Mouse (Mus musculus) frontal cortex, adult 2 months (tissue): Measurements from ENCODE around the gene Stap1. TPM values are rescaled to one million over a fixed set of nuclear protein-coding genes. Genes with fewer than 3 reads are reported as not detected.

Source experiments
- DNase-seq, 2 experiments: peaks; one replicate each; pipeline ENCODE4 v3.0.0; 2022; ENCODE audit warnings: low spot score in 1 of 2; ENCODE audit errors: extremely low spot score in 1 of 2
- polyA plus RNA-seq: library from polyadenylated mRNA; depleted of rRNA; stranded (reverse); fragments of >200 nt; gene quantifications from 2 replicates; pipeline ENCODE4 v1.2.3, GENCODE M21; 2012; rRNA removed

The Stap1 gene
- polyA plus RNA-seq, 1 experiment: 0.18 TPM

GRCm38 (mm10) chr5:86118457-86119094 lies 47.0 kb downstream of the Stap1 start:
- no peak for DNase-seq

GRCm38 (mm10) chr5:86128749-86129148 lies 57.2 kb downstream of the Stap1 start:
- no peak for DNase-seq

GRCm38 (mm10) chr5:86129828-86130227 lies 58.3 kb downstream of the Stap1 start:
- no peak for DNase-seq

Other genes with a start within 250 kb of the Stap1 start
- 13.8 and 16.0 TPM in 2 replicates for gene Cenpc1, start 6.2 kb upstream of the Stap1 start, polyA plus RNA-seq
- 5.9 and 6.8 TPM in 2 replicates for gene Uba6, start 101.1 kb downstream of the Stap1 start, polyA plus RNA-seq
- gene Gnrhr, start 126.2 kb downstream of the Stap1 start, polyA plus RNA-seq: not detected in 2 replicates
- gene Tmprss11c, start 217.6 kb downstream of the Stap1 start, polyA plus RNA-seq: not detected in 2 replicates